Mouse (Mus musculus): ENCODE results near the gene Slc6a5.

GRCm38 (mm10) chr7:49985947-49986346, 76.0 kb downstream of the Slc6a5 start:
- no peak for TF ChIP-seq NELFE (IDR thresholded peaks at IDR 0.05; ENCODE audit: low read depth, low read length)
- TF ChIP-seq CTCF (IDR thresholded peaks at IDR 0.05 in 2 of 3, conservative IDR thresholded peaks at IDR 0.05 in 1 of 3; ENCODE audit: control insufficient read depth in 1 of 3, insufficient read depth in 1 of 3, low read depth in 2 of 3, low read length in 3 of 3, poor library complexity in 1 of 3, severe bottlenecking in 1 of 3), result no peak
- TF ChIP-seq POLR2AphosphoS5 (IDR thresholded peaks at IDR 0.05; ENCODE audit: borderline replicate concordance, low read depth, low read length), result no peak
- TF ChIP-seq ETS1 (IDR thresholded peaks at IDR 0.05; ENCODE audit: low read depth, low read length), result no peak
- TF ChIP-seq KAT2A (conservative IDR thresholded peaks at IDR 0.05; ENCODE audit: low read depth, low read length), result no peak
- TF ChIP-seq MAFK (IDR thresholded peaks at IDR 0.05; ENCODE audit: borderline replicate concordance, low read depth, low read length), result no peak
- TF ChIP-seq MAX (IDR thresholded peaks at IDR 0.05; ENCODE audit: low read length), result no peak

Data from MEL (cell line).